Mouse (Mus musculus) liver, adult 2 months (tissue): ENCODE data around the gene Umod. TPM values are rescaled to one million over a fixed set of nuclear protein-coding genes. Genes with fewer than 3 reads are reported as not detected.

Source experiments
- DNase-seq: peaks from one replicate; pipeline ENCODE4 v3.0.0-alpha.2; 2011; ENCODE audit warnings: low read depth, low spot score; ENCODE audit errors: extremely low read depth
- H3K27ac ChIP-seq: fragments of 200-500 bp; replicated peaks from 2 replicates; pipeline ENCODE4 v1.5.1; 2012; ENCODE audit warnings: low read depth, mild to moderate bottlenecking, control low read depth, inconsistent platforms, low read length; ENCODE audit not compliant: insufficient read depth
- H3K27me3 ChIP-seq: fragments of 200-500 bp; 2 replicates; pipeline ENCODE4 v1.6.1; 2012; ENCODE audit warnings: mild to moderate bottlenecking, moderate library complexity, low read length, inconsistent platforms; ENCODE audit not compliant: control insufficient read depth, insufficient read depth
- H3K36me3 ChIP-seq: fragments of 200-500 bp; 2 replicates; pipeline ENCODE4 v1.6.1; 2012; ENCODE audit warnings: low read length, inconsistent platforms; ENCODE audit not compliant: control insufficient read depth, insufficient read depth
- H3K4me1 ChIP-seq: fragments of 200-500 bp; 2 replicates; pipeline ENCODE4 v1.6.1; 2011; ENCODE audit warnings: low read length; ENCODE audit not compliant: control insufficient read depth, insufficient read depth
- H3K4me3 ChIP-seq: fragments of 200-500 bp; 2 replicates; pipeline ENCODE4 v1.5.1; 2011; ENCODE audit warnings: low read depth, mild to moderate bottlenecking, control low read depth, low read length, moderate library complexity; ENCODE audit not compliant: insufficient read depth
- H3K79me2 ChIP-seq: fragments of 200-500 bp; 2 replicates; pipeline ENCODE4 v1.6.1; 2012; ENCODE audit warnings: inconsistent platforms, mild to moderate bottlenecking, low read length, moderate library complexity; ENCODE audit not compliant: control insufficient read depth, insufficient read depth
- H3K9ac ChIP-seq: fragments of 200-500 bp; 2 replicates; pipeline ENCODE4 v1.6.1; 2012; ENCODE audit warnings: low read depth, mild to moderate bottlenecking, control low read depth, inconsistent platforms, low read length
- CTCF ChIP-seq: fragments of 200-500 bp; IDR thresholded peaks from 2 replicates; pipeline ENCODE4 v1.5.1; 2011; ENCODE audit warnings: low read depth, low read length, control low read depth
- POLR2A ChIP-seq: fragments of 200-500 bp; IDR thresholded peaks from 2 replicates; pipeline ENCODE4 v1.6.1; 2011; ENCODE audit warnings: low read length, control low read depth; ENCODE audit not compliant: insufficient read depth; ENCODE audit errors: extremely low read depth
- WGBS: fragments of 180-500 bp; shearing (Covaris S2); methylation state at CpG from one replicate; pipeline ENCODE4 v1.1.7; 2018; 5-methylcytosine and 5-hydroxymethylcytosine counted together
- polyA plus RNA-seq: library from polyadenylated mRNA; depleted of rRNA; stranded (reverse); fragments of >200 nt; gene quantifications from 2 replicates; pipeline ENCODE4 v1.2.3, GENCODE M21; 2012; rRNA removed
- total RNA-seq: library from RNA; depleted of rRNA; stranded (reverse); fragments of >200 nt; gene quantifications from 2 replicates; pipeline ENCODE4 v1.2.3, GENCODE M21; 2014; rRNA removed

The Umod gene
- total and polyA plus RNA-seq, 2 experiments, result under 0.01 to 0.11 TPM

DNA sequence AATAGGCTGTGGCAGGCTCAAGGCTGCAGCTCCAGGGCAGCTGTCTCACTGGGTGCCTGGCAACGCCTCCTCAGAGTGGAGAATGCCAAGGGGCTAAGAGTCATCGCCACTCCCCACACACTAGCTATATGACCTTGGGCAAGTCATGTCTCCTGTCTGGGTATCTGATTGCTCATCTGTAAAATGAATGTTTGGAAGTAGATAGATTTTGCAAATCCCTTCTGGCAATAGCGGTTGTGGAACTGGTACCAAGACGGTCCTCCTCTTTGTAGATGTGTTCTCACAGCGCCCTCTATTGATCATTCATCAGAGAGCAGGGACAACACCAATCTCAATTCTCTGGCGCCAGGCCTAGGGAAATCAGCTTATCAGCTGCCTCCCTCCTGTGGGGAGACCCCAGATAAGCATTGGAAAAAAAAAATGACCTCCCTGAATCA is 51.9 kb downstream of the Umod start:
- peak; percentile 42 for DNase-seq
- Histone ChIP-seq H3K36me3 (no peaks in the 10 kb centered on the region), H3K9ac (no peak overlapping the region), H3K27ac (no peak overlapping the region), H3K4me1 (no peaks in the 10 kb centered on the region), H3K79me2 (no peaks in the 10 kb centered on the region), H3K27me3 (no peaks in the 10 kb centered on the region), H3K4me3 (no peak overlapping the region)
- TF ChIP-seq CTCF (peak; percentile 31; the same call in 1 of the 2 replicates), POLR2A (no peak)
- 20% methylated on average over 6 of the region's 6 CpGs for WGBS

DNA sequence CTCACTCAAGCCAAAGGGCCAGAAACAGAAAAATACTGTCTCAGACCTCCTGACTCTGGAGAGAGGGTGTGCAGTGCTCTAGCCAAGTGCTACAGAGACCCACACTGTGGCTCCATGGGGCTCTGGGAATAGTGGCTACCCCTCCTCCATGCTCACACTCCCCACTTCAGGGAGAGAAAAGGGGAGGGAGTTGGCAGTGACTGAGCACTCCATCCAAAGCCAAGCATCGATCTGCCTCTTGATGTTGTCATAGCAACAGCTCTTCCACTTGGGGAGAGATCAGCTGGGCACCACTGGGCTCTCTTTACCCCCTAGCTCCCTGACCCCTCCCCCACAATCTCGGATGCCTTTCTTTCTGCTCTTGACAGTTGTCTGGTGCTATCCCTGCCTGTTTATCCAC is 58.4 kb downstream of the Umod start:
- Histone ChIP-seq H3K36me3 (no peaks in the 10 kb centered on the region), H3K27ac (no peak overlapping the region), H3K4me1 (no peaks in the 10 kb centered on the region), H3K79me2 (no peaks in the 10 kb centered on the region), H3K9ac (no peak overlapping the region), H3K4me3 (no peak overlapping the region), H3K27me3 (no peaks in the 10 kb centered on the region)
- DNase-seq, result peak; percentile 21
- TF ChIP-seq POLR2A (no peak), CTCF (no peak)
- WGBS, result 14% methylated on average over 2 of the region's 2 CpGs

DNA sequence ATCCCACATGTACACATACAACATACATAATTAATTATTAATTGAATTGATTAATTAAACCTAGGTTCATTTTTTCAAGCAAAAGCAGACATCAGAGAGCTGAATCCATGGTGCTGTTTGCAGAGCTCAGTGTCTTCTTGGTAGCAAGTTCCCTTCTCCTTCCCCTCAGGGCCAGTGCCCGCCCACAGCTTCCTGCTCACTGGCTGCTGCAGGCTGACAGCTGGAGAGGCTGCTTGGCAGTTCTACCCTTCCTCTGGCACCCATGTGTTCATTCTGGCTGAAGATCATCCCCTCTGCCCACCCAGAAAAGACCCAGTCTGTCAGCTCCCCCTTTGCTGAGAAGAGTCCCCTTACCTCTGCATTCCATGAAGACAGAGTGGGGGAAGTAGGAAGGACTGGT is 60.6 kb downstream of the Umod start:
- Histone ChIP-seq H3K4me1 (no peaks in the 10 kb centered on the region), H3K9ac (no peak overlapping the region), H3K27ac (no peak overlapping the region), H3K27me3 (no peaks in the 10 kb centered on the region), H3K4me3 (no peak overlapping the region), H3K36me3 (no peaks in the 10 kb centered on the region), H3K79me2 (no peaks in the 10 kb centered on the region)
- TF ChIP-seq CTCF (no peak), POLR2A (no peak)
- WGBS, result 70% methylated on average over 1 of the region's 1 CpGs
- DNase-seq, result no peak

Other genes with a start within 250 kb of the Umod start
- 1.4 and 7.9 TPM in 2 replicates for gene Gp2, start 20.0 kb downstream of the Umod start, total RNA-seq
- not detected in 2 replicates for gene Gp2, start 20.0 kb downstream of the Umod start, polyA plus RNA-seq
- gene Acsm5, start 40.2 kb upstream of the Umod start, total RNA-seq, result 104 and 109 TPM in 2 replicates
- gene Acsm5, start 40.2 kb upstream of the Umod start, polyA plus RNA-seq, result 86.9 and 127 TPM in 2 replicates
- 5.7 and 11.6 TPM in 2 replicates for gene Pdilt, start 44.2 kb upstream of the Umod start, total RNA-seq
- 1.3 and 2.0 TPM in 2 replicates for gene Pdilt, start 44.2 kb upstream of the Umod start, polyA plus RNA-seq
- gene Acsm2, start 75.1 kb upstream of the Umod start, total RNA-seq, result 2.3 and 8.3 TPM in 2 replicates
- 1.2 TPM in 2 replicates for gene Acsm2, start 75.1 kb upstream of the Umod start, polyA plus RNA-seq
- gene Acsm1, start 127.7 kb upstream of the Umod start, total RNA-seq, result 357 and 475 TPM in 2 replicates
- 223 and 257 TPM in 2 replicates for gene Acsm1, start 127.7 kb upstream of the Umod start, polyA plus RNA-seq
- gene Acsm4, start 210.7 kb upstream of the Umod start, total RNA-seq, result not detected in 2 replicates
- not detected in 2 replicates for gene Acsm4, start 210.7 kb upstream of the Umod start, polyA plus RNA-seq
- 11.8 and 13.6 TPM in 2 replicates for gene Thumpd1, start 241.5 kb upstream of the Umod start, total RNA-seq
- 6.0 and 7.2 TPM in 2 replicates for gene Thumpd1, start 241.5 kb upstream of the Umod start, polyA plus RNA-seq